Mouse (Mus musculus) stomach, embryonic 15.5 days (tissue): Measurements from ENCODE around the gene Rpgrip1. TPM values are rescaled to one million over a fixed set of nuclear protein-coding genes. Genes with fewer than 3 reads are reported as not detected.

Experiments
- ATAC-seq: fragments of 200-750 bp; cut with Nextera tagmentation; 2 replicates; pipeline ENCODE4 v1.8.0; 2017; ENCODE audit warnings: low read depth, moderate number of reproducible peaks, moderate TSS enrichment; ENCODE audit not compliant: insufficient read depth, low FRiP score
- H3K27ac ChIP-seq: fragments of 300-500 bp; sonication (generic); 2 replicates; pipeline ENCODE4 v1.5.1; 2015; ENCODE audit warnings: mild to moderate bottlenecking, inconsistent platforms
- H3K27me3 ChIP-seq: fragments of 300-500 bp; sonication (generic); replicated peaks from 2 replicates; pipeline ENCODE4 v1.6.1; 2015; ENCODE audit warnings: inconsistent platforms
- H3K36me3 ChIP-seq: fragments of 300-500 bp; sonication (generic); 2 replicates; pipeline ENCODE4 v1.6.1; 2015; ENCODE audit warnings: inconsistent platforms
- H3K4me1 ChIP-seq: fragments of 300-500 bp; sonication (generic); 2 replicates; pipeline ENCODE4 v1.6.1; 2015; ENCODE audit warnings: inconsistent platforms
- H3K4me2 ChIP-seq: fragments of 300-500 bp; sonication (generic); 2 replicates; pipeline ENCODE4 v1.6.1; 2015; ENCODE audit warnings: mild to moderate bottlenecking, inconsistent platforms
- H3K4me3 ChIP-seq: fragments of 300-500 bp; sonication (generic); replicated peaks from 2 replicates; pipeline ENCODE4 v1.5.1; 2015; ENCODE audit warnings: inconsistent platforms
- H3K9ac ChIP-seq: fragments of 300-500 bp; sonication (generic); 2 replicates; pipeline ENCODE4 v1.6.1; 2015; ENCODE audit warnings: inconsistent platforms
- H3K9me3 ChIP-seq: fragments of 300-500 bp; sonication (generic); 2 replicates; pipeline ENCODE4 v1.6.1; 2016; ENCODE audit warnings: inconsistent platforms
- WGBS: fragments of 180-500 bp; shearing (Covaris S2); methylation state at CpG from one replicate; pipeline ENCODE4 v1.1.7; 2015; 5-methylcytosine and 5-hydroxymethylcytosine counted together
- polyA plus RNA-seq: library from polyadenylated mRNA; unstranded; fragments of >200 nt; fragmentation: Nextera tagmentation; extraction: Ambion mirVana; gene quantifications from 2 replicates; pipeline ENCODE4 v1.2.1, GENCODE M21; 2015

Rpgrip1 gene
- polyA plus RNA-seq, 1 experiment from 2014 or later = 59.0 TPM

- WGBS = 53% methylated on average over 7 of the region's 7 CpGs
- H3K27me3 ChIP-seq = no peaks in the 10 kb centered on the region
- no peak for ATAC-seq
- no peaks in the 10 kb centered on the region for H3K9me3 ChIP-seq
- H3K27ac ChIP-seq = peak overlapping the region; percentile 26; the same call in 1 of the 2 replicates
- H3K36me3 ChIP-seq = no peaks in the 10 kb centered on the region
- H3K9ac ChIP-seq = no peak overlapping the region
- H3K4me2 ChIP-seq = peak overlapping the region; percentile 99
- H3K4me3 ChIP-seq = peak overlapping the region; percentile 55; the same call in 1 of the 2 replicates
- no peaks in the 10 kb centered on the region for H3K4me1 ChIP-seq
These were observed 9.7 kb downstream of the Rpgrip1 start for GRCm38 (mm10) chr14:52120169-52120568.

- H3K4me2 ChIP-seq = no peak overlapping the region
- H3K4me3 ChIP-seq = no peak overlapping the region
- no peaks in the 10 kb centered on the region for H3K4me1 ChIP-seq
- no peaks in the 10 kb centered on the region for H3K9me3 ChIP-seq
- 23% methylated on average over 4 of the region's 4 CpGs for WGBS
- ATAC-seq = no peak
- H3K27me3 ChIP-seq = no peaks in the 10 kb centered on the region
- no peak overlapping the region for H3K27ac ChIP-seq
- no peak overlapping the region for H3K9ac ChIP-seq
- no peaks in the 10 kb centered on the region for H3K36me3 ChIP-seq
These were observed 13.4 kb downstream of the Rpgrip1 start for GRCm38 (mm10) chr14:52123918-52124317.

- 91% methylated on average over 3 of the region's 3 CpGs for WGBS
- no peaks in the 10 kb centered on the region for H3K36me3 ChIP-seq
- no peak for ATAC-seq
These were observed 14.1 kb downstream of the Rpgrip1 start for GRCm38 (mm10) chr14:52124636-52125035.

GRCm38 (mm10) chr14:52133584-52133983 lies 23.1 kb downstream of the Rpgrip1 start:
- H3K27ac ChIP-seq = no peak overlapping the region
- no peaks in the 10 kb centered on the region for H3K27me3 ChIP-seq
- no peaks in the 10 kb centered on the region for H3K36me3 ChIP-seq
- 77% methylated on average over 5 of the region's 5 CpGs for WGBS
- H3K4me3 ChIP-seq = no peak overlapping the region
- H3K9ac ChIP-seq = no peak overlapping the region
- H3K4me2 ChIP-seq = no peak overlapping the region
- no peak for ATAC-seq
- no peaks in the 10 kb centered on the region for H3K4me1 ChIP-seq
- no peaks in the 10 kb centered on the region for H3K9me3 ChIP-seq

More at GRCm38 (mm10) chr14:52124636-52125035, 14.1 kb downstream of the Rpgrip1 start:
- Histone ChIP-seq H3K9me3 (no peaks in the 10 kb centered on the region), H3K27me3 (no peaks in the 10 kb centered on the region), H3K4me3 (no peak overlapping the region), H3K4me2 (no peak overlapping the region), H3K4me1 (no peaks in the 10 kb centered on the region), H3K27ac (no peak overlapping the region), H3K9ac (no peak overlapping the region)

GRCm38 (mm10) chr14:52140577-52141444 lies 30.3 kb downstream of the Rpgrip1 start:
- Histone ChIP-seq H3K36me3 (no peaks in the 10 kb centered on the region), H3K4me3 (peak overlapping the region; percentile 27; the same call in 1 of the 2 replicates), H3K4me2 (peak overlapping the region; percentile 45), H3K9ac (no peak overlapping the region), H3K27me3 (no peaks in the 10 kb centered on the region), H3K4me1 (0 out of 2 replicates have a peak, but pooled peaks cover 13% of the 10 kb centered on the region), H3K27ac (no peak overlapping the region), H3K9me3 (no peaks in the 10 kb centered on the region)
- peak; percentile 50; the same call in 1 of the 2 replicates for ATAC-seq
- WGBS = 36% methylated on average over 19 of the region's 19 CpGs

- 66% methylated on average over 16 of the region's 16 CpGs for WGBS
- Histone ChIP-seq H3K4me1 (0 out of 2 replicates have a peak, but pooled peaks cover 13% of the 10 kb centered on the region), H3K27ac (no peak overlapping the region), H3K36me3 (no peaks in the 10 kb centered on the region), H3K9ac (no peak overlapping the region), H3K4me2 (peak overlapping the region; percentile 45), H3K4me3 (no peak overlapping the region), H3K9me3 (no peaks in the 10 kb centered on the region), H3K27me3 (no peaks in the 10 kb centered on the region)
- no peak; the same call in 1 of the 2 replicates for ATAC-seq
These were observed 31.1 kb downstream of the Rpgrip1 start for GRCm38 (mm10) chr14:52141445-52142127.

- Histone ChIP-seq H3K27me3 (no peaks in the 10 kb centered on the region), H3K9ac (no peak overlapping the region), H3K27ac (no peak overlapping the region), H3K4me2 (no peak overlapping the region), H3K4me1 (0 out of 2 replicates have a peak, but pooled peaks cover 13% of the 10 kb centered on the region), H3K4me3 (no peak overlapping the region), H3K9me3 (no peaks in the 10 kb centered on the region), H3K36me3 (no peaks in the 10 kb centered on the region)
- WGBS = 70% methylated on average over 4 of the region's 4 CpGs
- ATAC-seq = no peak
These were observed 33.7 kb downstream of the Rpgrip1 start for GRCm38 (mm10) chr14:52144165-52144564.

GRCm38 (mm10) chr14:52146540-52146939 lies 36.0 kb downstream of the Rpgrip1 start:
- 0 out of 2 replicates have a peak, but pooled peaks cover 2% of the 10 kb centered on the region for H3K4me1 ChIP-seq
- H3K4me2 ChIP-seq = no peak overlapping the region
- no peaks in the 10 kb centered on the region for H3K27me3 ChIP-seq
- H3K4me3 ChIP-seq = no peak overlapping the region
- WGBS = 66% methylated on average over 4 of the region's 4 CpGs
- H3K9me3 ChIP-seq = no peaks in the 10 kb centered on the region
- H3K27ac ChIP-seq = no peak overlapping the region
- ATAC-seq = no peak
- H3K36me3 ChIP-seq = no peaks in the 10 kb centered on the region
- H3K9ac ChIP-seq = no peak overlapping the region

GRCm38 (mm10) chr14:52149888-52150287 lies 39.4 kb downstream of the Rpgrip1 start:
- Histone ChIP-seq H3K4me1 (no peaks in the 10 kb centered on the region), H3K9me3 (no peaks in the 10 kb centered on the region), H3K4me2 (no peak overlapping the region), H3K27me3 (no peaks in the 10 kb centered on the region), H3K4me3 (no peak overlapping the region), H3K36me3 (no peaks in the 10 kb centered on the region), H3K9ac (no peak overlapping the region), H3K27ac (no peak overlapping the region)
- no peak for ATAC-seq
- 60% methylated on average over 4 of the region's 4 CpGs for WGBS

GRCm38 (mm10) chr14:52152179-52152578 lies 41.7 kb downstream of the Rpgrip1 start:
- ATAC-seq = no peak
- Histone ChIP-seq H3K9me3 (no peaks in the 10 kb centered on the region), H3K4me2 (no peak overlapping the region), H3K4me3 (no peak overlapping the region), H3K36me3 (no peaks in the 10 kb centered on the region), H3K27ac (no peak overlapping the region), H3K9ac (no peak overlapping the region), H3K4me1 (no peaks in the 10 kb centered on the region), H3K27me3 (no peaks in the 10 kb centered on the region)
- 42% methylated on average over 7 of the region's 7 CpGs for WGBS

GRCm38 (mm10) chr14:52152613-52153012 lies 42.1 kb downstream of the Rpgrip1 start:
- no peaks in the 10 kb centered on the region for H3K4me1 ChIP-seq
- H3K9ac ChIP-seq = no peak overlapping the region
- H3K9me3 ChIP-seq = no peaks in the 10 kb centered on the region
- ATAC-seq = no peak
- no peak overlapping the region for H3K4me3 ChIP-seq
- no peak overlapping the region for H3K27ac ChIP-seq
- H3K4me2 ChIP-seq = no peak overlapping the region
- H3K36me3 ChIP-seq = no peaks in the 10 kb centered on the region
- H3K27me3 ChIP-seq = no peaks in the 10 kb centered on the region
- WGBS = 56% methylated on average over 3 of the region's 3 CpGs

GRCm38 (mm10) chr14:52155008-52155407 lies 44.5 kb downstream of the Rpgrip1 start:
- Histone ChIP-seq H3K9ac (no peak overlapping the region), H3K4me1 (no peaks in the 10 kb centered on the region), H3K4me2 (no peak overlapping the region), H3K9me3 (no peaks in the 10 kb centered on the region), H3K4me3 (no peak overlapping the region), H3K36me3 (peaks cover 13% of the 10 kb centered on the region), H3K27me3 (no peaks in the 10 kb centered on the region), H3K27ac (no peak overlapping the region)
- ATAC-seq = no peak
- WGBS = 80% methylated on average over 2 of the region's 2 CpGs
